Comparison of ENCODE assay signal across 14 mouse cellular contexts in genomic region chr10:117928998-117929397, GRCm38 (mm10).
"Had no signal": no experiment of that assay in that cellular context is flagged by ENCODE, and none has a peak within 500 bp of the region (broad histone marks: within the 10 kb centered on the region; RNA-seq: fewer than 3 reads in every experiment).

No protein-coding gene starts in this region.

- DNase-seq: kidney, adult 11 months; kidney, adult 9 months; kidney, postnatal 36 days; layer of hippocampus, adult 9-11 months; layer of hippocampus, postnatal 36 days; lung, embryonic 14.5 days; lung, postnatal 14 days; thymus, adult 18-20 months; thymus, postnatal 14 days had no signal

- H3K27me3 ChIP-seq: limb, embryonic 15.5 days; liver, embryonic 15.5 days; midbrain, embryonic 12.5 days had no signal

- ATAC-seq: midbrain, embryonic 16.5 days had no signal

- H3K9me3 ChIP-seq: limb, embryonic 15.5 days; liver, embryonic 15.5 days; midbrain, embryonic 12.5 days had no signal

- H3K4me1 ChIP-seq: limb, embryonic 15.5 days had no signal

- H3K9ac ChIP-seq: limb, embryonic 15.5 days; liver, embryonic 15.5 days; lung, embryonic 14.5 days; midbrain, embryonic 12.5 days had no signal

- H3K4me3 ChIP-seq: limb, embryonic 15.5 days; liver, embryonic 15.5 days; midbrain, embryonic 12.5 days had no signal

- H3K4me2 ChIP-seq: limb, embryonic 15.5 days; liver, embryonic 15.5 days; lung, embryonic 14.5 days; midbrain, embryonic 12.5 days had no signal

- H3K36me3 ChIP-seq: limb, embryonic 15.5 days; liver, embryonic 15.5 days; midbrain, embryonic 12.5 days had no signal

- H3K27ac ChIP-seq: kidney, postnatal 0 days; limb, embryonic 15.5 days; liver, embryonic 15.5 days; midbrain, embryonic 12.5 days had no signal
